Mouse (Mus musculus) kidney, adult 2 months (tissue): ENCODE data around the gene Elovl2.

Experiments used
- CTCF ChIP-seq: fragments of 200-500 bp; conservative IDR thresholded peaks from 2 replicates; pipeline ENCODE4 v1.5.1; 2011; ENCODE audit warnings: low read depth, mild to moderate bottlenecking, control low read depth, low read length, moderate library complexity, mixed read lengths; ENCODE audit not compliant: insufficient read depth, insufficient read length
- POLR2A ChIP-seq: fragments of 200-500 bp; IDR thresholded peaks from one replicate; pipeline ENCODE4 v1.6.1; 2011; ENCODE audit warnings: low read depth, low read length, control low read depth

- no peak for TF ChIP-seq CTCF
- no peak for TF ChIP-seq POLR2A
Observed at GRCm38 (mm10) chr13:41230256-41230655, 10.1 kb upstream of the Elovl2 start.
